Mouse (Mus musculus) cerebellum, adult (tissue): ENCODE measurements around the gene Mucl2.
"Not testable (repeated sequence)": the region's sequence is repeated elsewhere in the genome, so short reads cannot be mapped to it uniquely, and the experiment has no call there.

Experiments
- ATAC-seq: cut with Nextera tagmentation; 2 replicates; pipeline ENCODE4 v1.9.2; 2017; ENCODE audit warnings: mild to moderate bottlenecking, moderate library complexity, mixed read lengths; ENCODE audit not compliant: insufficient number of reproducible peaks, low FRiP score, low TSS enrichment

Mucl2 gene

DNA sequence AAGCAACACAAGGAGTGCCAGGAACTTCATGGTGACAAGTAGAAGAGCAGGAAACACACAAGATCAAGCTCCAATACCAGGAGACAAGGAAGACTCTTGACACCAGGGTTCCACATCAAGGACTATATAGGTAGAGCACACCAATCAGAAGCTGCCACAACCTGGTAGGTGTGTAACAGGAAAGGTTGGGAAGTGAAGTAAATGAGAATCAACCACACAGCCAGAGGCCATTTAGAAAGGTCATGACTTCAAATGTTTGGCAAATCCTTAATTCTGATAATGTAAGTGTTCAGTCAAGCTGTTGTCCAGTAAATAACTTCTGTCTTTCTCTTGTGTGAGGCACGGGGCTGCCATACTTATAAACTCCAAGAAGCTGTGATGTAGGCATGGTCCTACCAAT, at the start of gene Mucl2:
TSS of gene Mucl2 (minus strand) at position 101 of the 400 bp plus-strand sequence.
- no peak for ATAC-seq

GRCm38 (mm10) chr15:103913061-103913460, 13.9 kb upstream of the Mucl2 start:
- not testable (repeated sequence) for ATAC-seq
